Mouse (Mus musculus): ENCODE results near the gene Pced1b. TPM values are rescaled to one million over a fixed set of nuclear protein-coding genes. Genes with fewer than 3 reads are reported as not detected.

The Pced1b gene
- total and polyA plus RNA-seq, 3 experiments, result 6.6 to 36.5 TPM; not detected in 1

DNA sequence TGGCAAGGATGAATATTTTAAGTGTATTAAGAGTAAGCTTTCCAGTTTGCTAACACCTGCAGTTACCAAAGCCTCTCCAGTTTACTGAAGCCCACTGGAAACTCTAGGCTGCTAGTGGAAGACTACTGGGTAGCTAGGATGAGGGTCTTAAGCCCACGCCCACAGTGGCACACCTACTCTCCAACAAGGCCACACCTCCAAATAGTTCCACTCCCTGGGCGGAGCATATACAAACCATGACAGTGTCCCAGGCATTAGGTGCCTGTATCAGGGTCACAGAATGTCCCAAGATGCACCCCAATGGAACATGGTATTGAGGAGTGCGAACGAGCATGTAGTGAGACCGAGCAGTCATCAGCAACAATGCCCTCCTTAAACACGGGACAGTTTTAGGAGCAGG is 140.9 kb downstream of the Pced1b start (continued):
- TF ChIP-seq MYC (IDR thresholded peaks at IDR 0.05; ENCODE audit: low read depth, low read length) (no peak), RAD21 (IDR thresholded peaks at IDR 0.05; ENCODE audit: low read depth, low read length) (no peak)

DNA sequence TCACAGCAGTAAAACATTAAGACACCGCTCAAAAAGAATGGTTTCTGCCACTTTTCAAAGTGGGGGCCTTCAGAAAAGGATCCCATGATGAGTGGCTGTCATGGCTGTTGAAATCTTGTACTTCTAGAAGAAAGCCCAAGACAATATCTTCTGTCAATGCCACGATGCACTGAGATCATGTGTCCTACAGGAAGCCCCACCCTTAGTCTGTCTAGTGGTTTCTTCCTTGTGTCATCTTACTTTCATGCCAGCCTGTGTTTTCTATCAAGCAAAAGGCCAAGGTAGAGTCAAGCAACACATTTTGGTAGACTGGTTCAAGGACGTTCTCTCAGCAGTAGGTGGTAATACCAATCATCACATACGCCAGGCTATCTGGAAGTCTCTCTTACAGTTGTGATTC is 142.7 kb downstream of the Pced1b start:
- Histone ChIP-seq H3K36me3 (ENCODE audit: control insufficient read depth in 1 of 2, insufficient read depth in 2 of 2, low read length in 2 of 2) (no peaks in the 10 kb centered on the region), H3K9me3 (replicated peaks; ENCODE audit: insufficient read depth, low read length) (no peaks in the 10 kb centered on the region), H3K4me1 (ENCODE audit: control insufficient read depth in 1 of 2, insufficient read depth in 2 of 2, low read length in 2 of 2) (no peaks in the 10 kb centered on the region), H3K4me3 (ENCODE audit: control insufficient read depth in 1 of 2, insufficient read depth in 1 of 2, low read depth in 2 of 2, low read length in 2 of 2) (no peak overlapping the region), H3K79me2 (ENCODE audit: control insufficient read depth, insufficient read depth, low read length, poor library complexity) (no peaks in the 10 kb centered on the region), H3K9ac (ENCODE audit: control insufficient read depth, low read depth, low read length, poor library complexity, severe bottlenecking) (no peak overlapping the region), H3K27me3 (ENCODE audit: control insufficient read depth in 1 of 2, insufficient read depth in 2 of 2, low read length in 2 of 2) (no peaks in the 10 kb centered on the region), H3K27ac (ENCODE audit: control insufficient read depth, low read depth, low read length) (no peak overlapping the region)
- TF ChIP-seq MXI1 (IDR thresholded peaks at IDR 0.05; ENCODE audit: low read depth, low read length) (no peak), CHD1 (IDR thresholded peaks at IDR 0.05; ENCODE audit: low read depth, low read length) (no peak), ZKSCAN1 (IDR thresholded peaks at IDR 0.05; ENCODE audit: low read depth, low read length) (no peak), MAZ (IDR thresholded peaks at IDR 0.05; ENCODE audit: low read depth, low read length) (no peak), HCFC1 (IDR thresholded peaks at IDR 0.05; ENCODE audit: low read depth, low read length) (no peak), EP300 (IDR thresholded peaks at IDR 0.05; ENCODE audit: low read depth in 1 of 2, low read length in 2 of 2) (no peak), MAX (IDR thresholded peaks at IDR 0.05; ENCODE audit: low read length) (no peak), ZC3H11A (IDR thresholded peaks at IDR 0.05; ENCODE audit: low read depth, low read length) (no peak), ETS1 (IDR thresholded peaks at IDR 0.05; ENCODE audit: low read depth, low read length) (no peak), CHD2 (IDR thresholded peaks at IDR 0.05; ENCODE audit: low read length) (no peak), MYC (IDR thresholded peaks at IDR 0.05; ENCODE audit: low read depth, low read length) (no peak), KAT2A (conservative IDR thresholded peaks at IDR 0.05; ENCODE audit: low read depth, low read length) (no peak), RAD21 (IDR thresholded peaks at IDR 0.05; ENCODE audit: low read depth, low read length) (no peak), JUND (IDR thresholded peaks at IDR 0.05; ENCODE audit: low read depth, low read length) (no peak), USF1 (IDR thresholded peaks at IDR 0.05; ENCODE audit: low read depth, low read length) (no peak), NELFE (IDR thresholded peaks at IDR 0.05; ENCODE audit: low read depth, low read length) (no peak), POLR2AphosphoS5 (IDR thresholded peaks at IDR 0.05; ENCODE audit: borderline replicate concordance, low read depth, low read length) (no peak), MYB (IDR thresholded peaks at IDR 0.05; ENCODE audit: low read depth, low read length) (no peak), ZNF384 (IDR thresholded peaks at IDR 0.05; ENCODE audit: low read depth, low read length) (no peak), RCOR1 (IDR thresholded peaks at IDR 0.05; ENCODE audit: low read depth, low read length) (no peak)
- DNase-seq (ENCODE audit: low read depth, low spot score), result no peak

DNA sequence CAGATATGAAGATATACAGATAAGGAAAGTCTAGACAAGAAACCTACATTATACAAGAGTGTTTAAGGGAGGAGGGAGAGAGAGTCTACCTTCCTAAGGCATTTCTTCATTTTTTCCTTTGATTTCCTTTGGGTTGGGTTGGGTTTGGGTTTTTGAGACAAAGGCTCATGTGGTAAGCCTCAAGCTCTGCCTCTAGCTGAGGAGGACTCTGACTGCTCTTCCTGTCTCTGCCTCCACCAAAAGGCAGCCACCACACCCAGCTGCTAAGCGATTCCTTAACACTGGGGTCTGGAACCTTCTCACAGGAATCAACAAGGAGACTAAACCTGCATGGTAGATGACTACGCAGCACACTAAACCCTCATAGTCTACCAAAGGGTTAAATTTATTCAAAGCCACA is 143.9 kb downstream of the Pced1b start:
- Histone ChIP-seq H3K4me1 (ENCODE audit: control insufficient read depth in 1 of 2, insufficient read depth in 2 of 2, low read length in 2 of 2) (no peaks in the 10 kb centered on the region), H3K9ac (ENCODE audit: control insufficient read depth, low read depth, low read length, poor library complexity, severe bottlenecking) (no peak overlapping the region), H3K4me3 (ENCODE audit: control insufficient read depth in 1 of 2, insufficient read depth in 1 of 2, low read depth in 2 of 2, low read length in 2 of 2) (no peak overlapping the region), H3K27ac (ENCODE audit: control insufficient read depth, low read depth, low read length) (no peak overlapping the region), H3K36me3 (ENCODE audit: control insufficient read depth in 1 of 2, insufficient read depth in 2 of 2, low read length in 2 of 2) (no peaks in the 10 kb centered on the region), H3K27me3 (ENCODE audit: control insufficient read depth in 1 of 2, insufficient read depth in 2 of 2, low read length in 2 of 2) (no peaks in the 10 kb centered on the region), H3K9me3 (replicated peaks; ENCODE audit: insufficient read depth, low read length) (no peaks in the 10 kb centered on the region), H3K79me2 (ENCODE audit: control insufficient read depth, insufficient read depth, low read length, poor library complexity) (no peaks in the 10 kb centered on the region)
- DNase-seq (ENCODE audit: low read depth, low spot score), result no peak
- TF ChIP-seq MYC (IDR thresholded peaks at IDR 0.05; ENCODE audit: low read depth, low read length), result no peak
- no peak for TF ChIP-seq NRF1 (IDR thresholded peaks at IDR 0.05; ENCODE audit: insufficient read depth, low read depth, low read length, poor library complexity, severe bottlenecking)
- TF ChIP-seq ZKSCAN1 (IDR thresholded peaks at IDR 0.05; ENCODE audit: low read depth, low read length), result no peak
- no peak for TF ChIP-seq CHD1 (IDR thresholded peaks at IDR 0.05; ENCODE audit: low read depth, low read length)
- TF ChIP-seq BHLHE40 (IDR thresholded peaks at IDR 0.05; ENCODE audit: borderline replicate concordance, low read depth, low read length), result no peak
- TF ChIP-seq TAL1 (IDR thresholded peaks at IDR 0.05; ENCODE audit: low read length), result no peak
- no peak for TF ChIP-seq SMC3 (IDR thresholded peaks at IDR 0.05; ENCODE audit: low read depth, low read length)
